Mouse (Mus musculus) brain, embryonic 14.5 days (tissue): ENCODE data around the gene Mtx1. TPM values are rescaled to one million over a fixed set of nuclear protein-coding genes. Genes with fewer than 3 reads are reported as not detected.

Experiments used
- DNase-seq: peaks from one replicate; pipeline ENCODE4 v3.0.0-alpha.2; 2011; ENCODE audit warnings: low read depth
- CTCF ChIP-seq: fragments of 200-500 bp; IDR thresholded peaks from 2 replicates; pipeline ENCODE4 v1.5.1; 2012; ENCODE audit warnings: inconsistent platforms, mild to moderate bottlenecking, moderate library complexity, borderline replicate concordance; ENCODE audit not compliant: insufficient read depth, insufficient read length; ENCODE audit errors: extremely low read depth
- POLR2A ChIP-seq: fragments of 200-500 bp; IDR thresholded peaks from 2 replicates; pipeline ENCODE4 v1.6.1; 2012; ENCODE audit warnings: mild to moderate bottlenecking, inconsistent platforms, borderline replicate concordance; ENCODE audit not compliant: poor library complexity, insufficient read depth, insufficient read length, severe bottlenecking; ENCODE audit errors: extremely low read depth
- polyA plus RNA-seq: library from polyadenylated mRNA; depleted of rRNA; stranded (reverse); fragments of >200 nt; gene quantifications from 2 replicates; pipeline ENCODE4 v1.2.3, GENCODE M21; 2012

The Mtx1 gene
- polyA plus RNA-seq, 1 experiment, result 146 TPM

- no peak for DNase-seq
- no peak for TF ChIP-seq CTCF
- TF ChIP-seq POLR2A, result no peak
Observed at GRCm38 (mm10) chr3:89190436-89190835, 36.5 kb downstream of the Mtx1 start.

GRCm38 (mm10) chr3:89188478-89188875 is 38.4 kb downstream of the Mtx1 start:
- no peak for DNase-seq
- TF ChIP-seq CTCF (no peak), POLR2A (no peak)

GRCm38 (mm10) chr3:89187690-89188477 is 39.0 kb downstream of the Mtx1 start:
- DNase-seq, result no peak
- TF ChIP-seq CTCF (no peak), POLR2A (no peak)

- no peak for DNase-seq
- TF ChIP-seq POLR2A (no peak), CTCF (no peak)
Observed at GRCm38 (mm10) chr3:89187197-89187596, 39.7 kb downstream of the Mtx1 start.

DNA sequence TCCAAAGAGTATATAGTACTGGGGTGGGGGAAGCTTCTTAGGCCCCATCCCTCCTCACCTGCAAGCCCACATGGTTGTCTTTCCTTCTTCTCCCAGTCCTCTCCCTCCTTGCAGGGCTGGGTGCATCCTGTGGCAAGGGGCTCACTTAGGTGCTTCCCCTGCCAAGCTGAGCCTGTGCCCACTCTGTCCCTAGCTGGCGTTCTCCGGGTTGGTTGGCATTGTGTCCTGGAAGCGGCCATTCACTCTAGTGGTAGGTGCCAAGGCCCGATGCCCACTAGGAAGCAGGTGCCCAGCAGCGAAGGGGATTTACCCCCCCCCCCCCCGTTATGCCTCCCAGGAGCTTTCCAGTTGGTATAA is 43.0 kb downstream of the Mtx1 start:
- TF ChIP-seq POLR2A (no peak), CTCF (no peak)
- peak; percentile 27 for DNase-seq

DNA sequence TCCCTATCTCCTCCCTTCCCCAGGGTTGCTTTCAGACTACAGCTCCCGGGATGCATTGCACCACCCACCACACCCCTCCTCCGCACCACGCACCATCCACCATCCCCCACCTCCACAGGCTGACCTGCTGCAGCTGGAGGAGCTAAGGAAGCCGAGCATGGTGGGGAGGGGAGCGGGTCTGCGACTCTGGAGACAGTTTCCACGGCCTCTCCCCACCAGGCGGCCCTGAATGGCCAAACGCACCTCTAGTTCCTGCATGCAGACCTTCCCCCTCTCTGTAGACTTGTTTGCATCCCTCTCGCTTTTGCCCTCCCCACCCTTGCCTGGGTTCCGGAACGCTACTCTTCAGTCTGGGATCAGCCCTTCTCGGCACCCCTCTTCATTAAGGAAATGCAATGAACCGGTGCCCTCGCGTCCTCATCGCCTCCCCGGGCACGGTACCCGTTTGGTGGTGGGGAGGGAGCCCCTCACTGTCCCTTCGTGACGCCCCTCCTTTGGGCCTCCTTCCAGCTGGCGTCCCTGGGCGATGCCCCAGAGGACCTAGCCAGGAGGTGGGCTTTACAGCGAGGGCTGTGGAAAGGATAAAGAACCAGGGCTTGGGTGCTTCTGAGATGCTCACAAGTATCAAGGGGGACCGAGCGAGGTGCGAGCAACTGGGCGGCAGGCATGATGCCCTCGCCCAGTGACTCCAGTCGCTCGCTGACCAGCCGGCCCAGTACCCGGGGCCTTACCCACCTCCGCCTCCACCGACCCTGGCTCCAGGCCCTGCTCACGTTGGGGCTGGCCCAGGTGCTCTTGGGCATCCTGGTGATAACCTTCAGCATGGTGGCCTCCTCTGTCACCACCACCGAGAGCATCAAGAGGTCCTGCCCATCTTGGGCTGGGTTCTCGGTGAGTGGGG is 43.6 kb downstream of the Mtx1 start, which contains the start of gene Fam189b:
Gene Fam189b, plus strand, starts transcription at position 86 of the 901 bp plus-strand sequence.
- TF ChIP-seq POLR2A (peak; percentile 75; the same call in 1 of the 2 replicates), CTCF (no peak)
- peak; percentile 97 for DNase-seq

DNA sequence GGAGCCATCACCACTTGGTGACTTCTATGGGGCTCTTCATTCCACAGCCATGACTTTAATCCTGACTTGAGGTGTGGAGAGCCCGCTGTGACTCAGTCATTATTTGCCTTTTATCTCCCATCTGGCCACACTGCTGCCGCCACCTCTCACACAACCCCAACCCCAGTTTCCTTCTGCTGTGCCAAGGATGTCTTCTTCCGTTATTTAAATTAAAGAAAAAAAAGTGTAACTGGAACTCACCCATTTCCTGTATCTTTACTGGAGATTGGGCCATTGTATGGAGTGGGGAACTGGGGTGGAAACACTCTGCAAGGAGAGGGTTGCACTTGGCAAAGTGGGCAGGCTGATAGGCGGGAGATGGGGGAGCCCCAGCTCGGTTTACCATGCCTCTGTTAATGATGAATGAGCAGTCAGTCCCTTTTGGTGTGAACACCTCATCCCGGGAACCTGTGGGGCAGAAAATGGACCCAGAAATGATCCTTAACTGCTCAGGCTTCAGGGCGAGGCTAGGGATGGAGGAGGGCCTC is 44.3 kb downstream of the Mtx1 start:
- no peak for TF ChIP-seq POLR2A
- TF ChIP-seq CTCF, result no peak
- no peak for DNase-seq

GRCm38 (mm10) chr3:89181749-89182500 is 45.0 kb downstream of the Mtx1 start:
- no peak for TF ChIP-seq CTCF
- no peak for TF ChIP-seq POLR2A
- no peak for DNase-seq

- no peak for DNase-seq
- TF ChIP-seq POLR2A (no peak), CTCF (no peak)
Observed at GRCm38 (mm10) chr3:89179056-89179455, 47.8 kb downstream of the Mtx1 start.

DNA sequence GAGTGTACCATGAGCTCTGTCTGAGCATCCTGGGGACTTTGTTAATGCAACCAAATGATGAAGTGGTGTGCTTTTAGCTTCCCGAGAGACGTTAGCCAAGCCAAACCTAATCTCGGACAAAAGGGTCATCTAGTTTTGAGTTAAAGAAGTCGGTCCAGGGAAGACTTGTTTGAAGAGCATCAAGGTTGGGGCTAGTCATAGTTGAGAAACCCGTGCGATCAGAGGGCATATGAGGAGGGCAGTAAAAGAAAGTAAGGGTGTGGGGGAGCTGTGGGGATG is 48.8 kb downstream of the Mtx1 start:
- TF ChIP-seq CTCF, result no peak
- TF ChIP-seq POLR2A, result no peak
- DNase-seq, result no peak
